Mouse (Mus musculus): ENCODE results near the gene E130218I03Rik.

DNA sequence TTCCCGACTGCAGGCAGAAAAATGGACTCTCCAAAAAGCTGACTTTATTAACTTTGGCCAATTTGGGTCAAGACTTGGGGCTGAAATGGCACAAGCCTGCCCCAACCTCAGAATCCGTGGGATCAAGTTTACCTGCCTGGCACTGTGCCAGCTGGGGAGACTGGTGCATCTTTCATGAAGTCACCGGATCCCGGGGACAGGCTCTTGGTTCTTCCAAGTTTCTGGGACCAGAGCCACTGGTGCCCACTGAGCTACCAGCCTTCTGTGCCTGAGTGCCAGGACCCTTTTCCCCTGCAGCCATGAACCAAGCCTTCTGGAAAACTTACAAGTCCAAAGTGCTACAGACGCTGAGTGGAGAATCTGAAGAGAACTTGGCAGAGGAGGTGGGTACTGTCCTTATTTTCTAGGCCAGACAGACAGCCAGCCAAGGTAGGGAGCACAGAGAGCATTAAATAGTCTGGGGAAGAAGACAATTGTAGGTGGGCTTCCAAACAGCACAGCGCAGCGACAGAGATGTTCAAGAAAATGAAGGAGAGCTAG lies 3.3 kb downstream of the E130218I03Rik start, which contains the start of gene Gm30191:
- TF ChIP-seq CTCF (IDR thresholded peaks at IDR 0.05; ENCODE audit: extremely low read depth, insufficient read depth, low read length) (no peak), POLR2A (IDR thresholded peaks at IDR 0.05; ENCODE audit: extremely low read depth, insufficient read depth, low read length) (no peak)

Measured in cortical plate, adult 2 months (tissue).